Mouse (Mus musculus): ENCODE measurements around the gene Hhex.

- TF ChIP-seq CTCF (IDR thresholded peaks at IDR 0.05; ENCODE audit: control insufficient read depth, insufficient read depth, insufficient replicate concordance, low read depth, low read length) = no peak
- no peak for TF ChIP-seq POLR2A (IDR thresholded peaks at IDR 0.05; ENCODE audit: control insufficient read depth, low read depth, low read length)
Measured at GRCm38 (mm10) chr19:37418294-37418693, 16.3 kb upstream of the Hhex start.
